Mouse (Mus musculus): ENCODE data around the gene Acyp1.

The Acyp1 gene

GRCm38 (mm10) chr12:85227876-85228599 is 60.2 kb downstream of the Acyp1 start:
- DNase-seq, result no peak

GRCm38 (mm10) chr12:85227227-85227626 is 61.0 kb downstream of the Acyp1 start:
- DNase-seq, result no peak

Data from B cell, adult 2 months (primary cell).